Mouse (Mus musculus): ENCODE measurements around the gene Hsd17b1. TPM values are rescaled to one million over a fixed set of nuclear protein-coding genes. Genes with fewer than 3 reads are reported as not detected.

The Hsd17b1 gene
- total RNA-seq (2021) = 0.85 and 1.2 TPM in 2 replicates
- long read RNA-seq, experiment 1 = 0 reads
- long read RNA-seq, experiment 2 = 0 reads

DNA sequence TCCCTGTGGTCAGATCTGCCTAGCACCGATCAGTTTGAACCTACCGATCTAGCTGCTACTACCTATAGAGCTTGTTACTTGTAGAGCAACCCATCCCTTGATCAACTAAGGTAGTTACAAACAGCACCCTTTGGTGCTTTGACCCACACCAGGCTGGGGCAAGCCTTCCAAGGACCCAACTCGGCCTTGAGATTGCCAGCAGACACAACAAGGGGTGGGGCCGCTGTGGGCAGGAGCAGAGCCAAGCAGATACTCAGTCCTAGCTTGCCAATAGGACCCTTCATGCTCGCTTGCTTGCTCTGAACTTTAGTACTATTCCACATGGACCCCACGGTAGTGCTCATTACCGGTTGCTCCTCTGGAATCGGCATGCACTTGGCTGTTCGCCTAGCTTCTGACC, at the start of gene Hsd17b1:
TSS of gene Hsd17b1 (plus strand) at position 291 of the 400 bp plus-strand sequence.
- no peak for DNase-seq

DNA sequence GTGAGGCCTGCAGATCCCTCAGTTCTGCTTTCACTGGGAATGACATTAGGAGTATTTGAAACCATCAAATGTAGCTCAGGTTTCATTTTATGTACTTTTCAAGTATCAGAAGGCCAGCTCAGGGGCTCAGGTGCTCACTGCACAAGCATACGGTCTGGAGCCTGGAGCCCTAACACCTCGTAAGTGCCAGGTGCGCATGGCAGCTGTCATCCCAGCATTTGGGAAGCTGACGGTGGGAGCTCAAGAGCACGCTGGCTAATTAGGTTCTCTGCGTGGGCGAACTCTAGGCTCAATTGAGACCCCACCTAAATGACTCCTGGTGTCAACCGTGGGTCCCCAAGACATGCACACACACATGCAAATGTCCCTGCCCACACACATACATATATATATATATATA, 48.9 kb upstream of the Hsd17b1 start:
- no peak for DNase-seq

DNA sequence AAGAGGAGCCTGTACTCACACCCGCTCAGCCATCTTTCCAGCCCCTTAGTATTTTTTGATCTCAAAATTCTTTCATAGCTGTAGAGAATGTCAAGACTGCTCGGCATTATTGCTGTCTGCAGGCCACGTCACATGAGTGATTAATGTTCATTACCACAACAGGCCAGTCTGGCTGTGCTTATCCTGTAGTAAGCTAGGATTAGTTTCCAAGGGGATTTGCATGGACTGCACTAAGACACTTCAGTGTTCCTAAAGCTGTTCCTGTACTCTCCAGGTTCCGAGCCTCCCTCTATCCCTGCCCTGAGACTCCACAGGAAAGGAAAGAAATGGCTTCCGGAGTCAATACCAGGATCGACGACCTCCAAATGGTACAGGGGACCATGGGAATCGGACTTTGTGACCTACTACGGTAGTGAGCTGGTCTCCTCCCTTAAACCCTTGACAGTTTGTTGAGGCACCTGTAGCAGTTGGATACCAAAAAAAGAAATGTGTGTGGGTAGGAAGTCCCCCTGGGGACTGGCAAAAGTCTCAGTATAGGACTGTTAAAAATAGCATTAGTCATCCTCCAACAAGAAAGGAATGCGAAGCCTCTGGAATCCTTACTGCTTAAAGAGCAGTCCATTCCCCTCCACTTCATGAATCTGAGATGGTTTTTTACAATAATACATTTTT, 47.9 kb upstream of the Hsd17b1 start:
- DNase-seq = no peak

DNA sequence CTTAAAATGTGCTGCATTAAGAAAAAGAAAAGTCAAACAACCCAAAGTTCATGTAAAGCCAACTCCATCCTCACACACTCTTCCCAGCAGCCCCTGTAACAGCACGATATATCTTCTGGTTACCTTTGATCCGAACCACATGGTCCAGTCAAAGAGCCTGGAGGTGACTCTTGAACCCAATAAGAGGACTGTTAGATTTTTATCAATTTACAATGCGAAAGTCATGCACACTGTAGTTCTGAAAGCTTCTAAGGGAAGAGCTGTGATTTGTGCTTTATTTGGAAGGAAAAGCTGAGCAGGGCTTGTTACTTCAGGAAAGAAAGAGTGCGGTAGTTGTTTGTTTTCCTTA, 47.4 kb upstream of the Hsd17b1 start:
- no peak for DNase-seq

DNA sequence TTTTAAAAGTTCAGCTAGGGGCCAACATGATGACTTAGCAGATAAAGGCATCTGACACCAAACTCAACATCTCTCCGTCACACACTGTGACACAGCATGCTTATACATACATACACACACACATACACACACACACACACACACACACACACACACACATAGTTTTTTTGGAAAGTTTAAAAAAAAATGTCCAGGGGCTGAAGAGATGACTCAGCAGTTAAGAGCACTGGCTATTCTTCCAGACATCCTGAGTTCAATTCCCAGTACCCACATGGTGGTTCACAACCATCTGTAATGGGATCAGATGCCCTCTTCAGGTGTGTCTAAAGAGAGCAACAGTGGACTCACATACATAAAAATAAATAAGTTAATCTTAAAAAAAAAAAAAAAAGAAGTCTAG, 46.7 kb upstream of the Hsd17b1 start:
- DNase-seq = no peak

DNA sequence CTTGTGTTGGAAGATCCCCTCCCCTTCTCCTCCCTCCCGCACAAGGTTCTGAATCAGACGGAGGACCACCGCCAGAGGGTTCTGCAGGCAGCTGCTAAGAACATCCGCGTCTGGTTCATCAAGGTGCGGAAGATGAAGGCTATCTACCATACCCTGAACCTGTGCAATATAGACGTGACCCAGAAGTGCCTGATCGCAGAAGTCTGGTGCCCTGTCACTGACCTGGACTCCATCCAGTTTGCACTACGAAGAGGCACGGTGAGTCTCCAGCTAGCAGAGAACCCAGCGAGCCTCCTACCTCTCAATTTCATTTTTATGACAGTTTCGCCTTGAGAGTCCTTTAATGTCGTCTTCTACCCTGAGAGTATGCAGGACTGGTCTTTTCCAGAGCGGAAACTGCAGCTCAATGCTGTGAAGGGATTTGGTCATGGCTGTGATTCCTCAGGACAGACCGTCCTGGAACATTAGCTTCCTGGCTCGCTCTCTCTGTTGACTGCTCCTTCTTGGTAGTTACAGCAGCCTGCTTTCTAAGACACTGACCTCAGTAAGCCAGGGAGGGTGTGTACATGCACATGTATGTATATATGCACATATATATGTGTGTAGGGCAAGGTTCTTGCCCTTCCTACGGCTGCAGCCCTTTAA, 44.2 kb upstream of the Hsd17b1 start:
- peak; percentile 39 for DNase-seq

DNA sequence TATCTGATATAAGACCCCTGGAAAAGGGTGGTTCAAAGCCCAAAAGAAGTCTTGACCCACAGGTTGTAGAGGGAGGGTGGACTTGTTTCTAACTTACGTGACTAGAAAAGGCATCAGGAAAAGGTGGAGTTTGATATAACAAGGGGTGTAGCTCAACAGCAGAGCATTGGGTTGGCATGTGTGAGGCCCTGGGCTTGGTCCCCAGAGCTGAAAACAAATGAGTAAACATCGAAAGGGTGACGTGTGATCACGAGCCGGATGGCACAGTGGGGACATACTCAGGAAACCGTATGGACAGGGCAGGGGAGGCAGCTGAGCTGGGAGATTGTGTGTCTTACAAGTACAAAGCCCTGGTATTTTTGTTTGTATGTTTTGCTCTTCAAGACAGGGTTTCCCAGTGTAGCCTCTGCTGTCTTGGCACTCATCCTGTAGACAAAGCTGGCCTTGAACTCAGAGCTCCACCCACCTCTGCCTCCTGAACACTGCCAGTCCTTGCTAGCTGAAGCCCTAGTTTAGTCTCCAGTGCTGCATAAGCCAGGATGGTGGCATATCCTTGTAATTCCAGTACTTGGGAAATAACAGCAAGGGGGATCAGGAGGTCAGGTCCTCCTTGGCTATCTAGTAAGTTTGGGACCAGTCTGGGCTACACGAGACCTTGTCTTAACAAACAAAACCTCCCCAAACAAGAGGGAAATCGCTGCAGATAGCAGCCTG, 43.4 kb upstream of the Hsd17b1 start:
- peak; percentile 64 for DNase-seq

DNA sequence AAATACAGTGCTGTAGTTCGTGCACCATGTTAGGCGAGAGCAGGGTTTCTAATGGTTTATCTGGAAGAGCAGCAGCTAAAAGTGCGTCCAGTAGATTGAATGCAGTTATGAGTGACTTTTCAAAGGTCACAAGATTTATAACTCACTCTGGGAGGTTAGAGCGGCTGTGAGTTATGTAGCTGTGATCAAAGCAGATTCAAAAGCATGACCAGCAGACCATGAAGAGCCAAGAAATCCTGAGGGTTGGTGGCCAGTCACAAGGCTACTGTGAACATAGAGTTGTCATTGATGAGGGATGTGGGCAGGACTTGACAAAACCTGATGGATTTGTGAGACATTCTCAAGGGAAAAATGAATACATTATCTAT, 42.9 kb upstream of the Hsd17b1 start:
- DNase-seq = peak; percentile 63

DNA sequence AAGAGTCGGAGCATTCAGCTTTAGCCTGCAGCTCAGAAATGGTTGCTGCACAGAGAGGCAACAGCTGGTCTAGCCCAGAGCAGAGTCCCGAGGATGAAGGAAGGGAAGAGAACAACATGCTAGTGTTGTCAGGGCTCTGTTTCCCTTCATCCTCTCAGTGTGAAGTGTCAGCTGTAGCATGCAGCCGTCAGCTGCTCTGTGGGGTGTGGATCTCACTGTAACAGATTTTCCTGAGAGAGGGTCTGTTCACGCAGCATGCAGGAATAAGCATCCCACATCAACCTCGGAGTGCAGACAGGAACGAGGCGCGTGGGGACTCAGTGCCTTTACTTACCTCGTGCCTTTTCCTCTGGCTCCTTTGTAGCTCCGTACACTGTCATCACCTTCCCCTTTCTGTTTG, 40.4 kb upstream of the Hsd17b1 start:
- no peak for DNase-seq

DNA sequence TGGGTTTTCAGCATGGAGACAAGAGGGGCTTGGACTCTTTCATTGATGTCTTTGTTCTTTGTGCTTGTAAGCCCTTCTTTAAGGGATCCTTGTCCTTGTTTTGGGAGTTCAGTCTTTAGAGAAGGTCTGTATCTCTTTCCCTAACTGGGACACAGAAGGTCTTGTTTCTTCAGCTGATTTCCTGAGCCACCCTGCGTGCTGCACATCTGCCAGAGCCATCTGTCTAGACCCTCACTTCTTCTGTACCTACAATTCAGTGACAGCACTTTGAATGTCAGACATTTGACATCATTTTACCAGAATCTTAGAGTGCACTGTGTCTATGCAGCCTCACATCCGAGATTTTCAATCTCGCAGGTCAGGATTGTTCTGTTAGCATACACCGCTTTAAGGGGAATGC, 32.4 kb upstream of the Hsd17b1 start:
- no peak for DNase-seq

DNA sequence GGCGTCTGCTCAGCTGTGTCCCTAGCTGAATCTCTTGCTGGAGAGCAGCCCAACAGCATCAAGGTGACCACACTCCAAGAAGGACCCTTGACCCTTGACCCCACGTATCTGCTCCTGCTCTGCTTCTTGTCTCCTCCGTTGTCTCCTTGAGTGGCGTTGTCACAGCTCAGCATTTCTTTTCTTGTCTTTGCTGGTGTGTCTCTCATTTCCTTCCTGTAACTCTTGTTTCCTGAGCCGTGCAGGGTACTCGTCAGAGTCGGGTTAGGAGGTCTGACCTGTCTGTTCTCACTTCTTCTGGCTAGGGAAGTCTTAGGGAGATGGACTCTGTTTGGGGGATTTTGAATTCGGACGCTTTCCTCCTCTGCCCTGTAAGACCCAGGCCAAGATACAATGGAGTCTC, 31.8 kb upstream of the Hsd17b1 start:
- no peak for DNase-seq

DNA sequence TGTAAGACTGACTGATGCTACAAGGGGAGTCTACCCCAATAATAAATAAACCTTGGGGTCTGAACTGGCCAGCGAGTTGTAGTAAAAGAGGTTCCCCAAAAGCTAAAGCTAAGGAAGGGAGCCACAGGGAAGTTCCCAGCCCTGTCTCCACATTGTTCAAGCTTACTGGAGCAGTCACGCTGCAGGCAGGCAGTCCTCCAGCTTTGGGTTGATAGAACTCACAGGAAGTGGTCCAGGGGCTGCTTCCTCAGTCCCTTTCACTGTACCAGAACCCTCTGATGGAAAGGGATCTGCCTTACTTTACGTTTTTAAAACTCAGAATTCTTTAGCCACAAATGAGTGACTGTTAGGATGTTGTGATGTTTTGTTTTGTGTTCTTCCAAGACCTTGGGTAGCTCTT, 30.7 kb upstream of the Hsd17b1 start:
- DNase-seq = no peak

DNA sequence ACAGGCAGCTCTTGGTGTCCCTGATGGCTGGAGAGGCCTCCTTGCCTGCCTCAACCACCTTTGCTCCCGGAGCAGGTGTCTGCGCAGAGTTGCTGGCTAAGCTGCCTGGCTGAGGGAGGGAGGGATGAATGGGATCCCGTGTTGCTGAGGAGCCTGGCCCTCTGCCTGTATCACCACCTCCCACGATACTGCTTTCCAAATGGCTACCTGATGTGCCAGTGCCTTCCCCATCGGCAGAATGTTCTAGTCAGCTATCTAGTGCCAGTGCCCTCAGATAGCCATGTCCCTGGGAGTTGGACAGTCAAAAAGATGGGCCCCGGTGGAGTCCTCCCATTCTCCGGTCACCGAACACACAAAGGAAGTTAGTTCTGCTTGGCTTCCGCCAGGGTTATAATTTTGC, 27.9 kb upstream of the Hsd17b1 start:
- no peak for DNase-seq

DNA sequence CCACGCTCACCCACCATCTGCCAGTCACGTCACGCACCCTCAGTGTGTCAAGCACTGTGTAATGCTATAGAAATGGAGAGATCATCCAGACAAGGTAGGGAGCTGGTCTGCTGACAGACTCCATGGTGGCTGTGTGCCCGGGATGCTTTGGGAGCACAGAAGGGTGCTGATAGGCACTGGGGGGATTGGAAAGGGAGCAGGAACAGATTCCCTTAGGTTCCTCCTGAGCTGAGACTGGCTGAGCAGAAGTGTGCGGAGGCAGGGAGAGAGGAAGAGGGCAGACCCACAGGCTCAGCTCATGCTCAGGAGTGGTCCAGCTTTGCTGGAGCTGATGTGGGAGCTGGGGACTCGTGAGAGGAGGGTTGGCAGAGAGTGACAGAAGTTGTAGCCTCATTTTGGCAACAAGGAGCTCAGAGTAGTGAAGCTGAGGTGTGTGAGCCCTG, 27.1 kb upstream of the Hsd17b1 start:
- DNase-seq = no peak

DNA sequence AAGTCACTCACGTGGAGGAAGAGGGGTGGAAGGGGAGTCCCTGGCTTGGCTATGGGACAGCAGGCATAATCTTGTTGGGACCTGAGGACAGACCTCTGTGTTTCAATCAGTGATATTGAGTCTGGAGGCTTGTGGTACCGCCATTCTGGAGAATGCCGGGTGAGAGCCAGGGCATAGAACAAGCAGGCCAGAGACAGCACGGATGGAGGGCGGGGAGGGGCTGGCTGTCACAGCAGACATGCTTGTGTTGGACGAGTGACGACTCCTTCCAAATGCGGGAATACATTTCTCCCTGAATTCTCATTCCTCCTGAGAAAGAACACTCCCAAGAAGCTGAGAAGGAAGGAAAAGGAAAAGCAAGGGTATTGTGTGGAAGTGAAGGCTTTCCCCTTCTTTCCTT, 26.6 kb upstream of the Hsd17b1 start:
- no peak for DNase-seq

DNA sequence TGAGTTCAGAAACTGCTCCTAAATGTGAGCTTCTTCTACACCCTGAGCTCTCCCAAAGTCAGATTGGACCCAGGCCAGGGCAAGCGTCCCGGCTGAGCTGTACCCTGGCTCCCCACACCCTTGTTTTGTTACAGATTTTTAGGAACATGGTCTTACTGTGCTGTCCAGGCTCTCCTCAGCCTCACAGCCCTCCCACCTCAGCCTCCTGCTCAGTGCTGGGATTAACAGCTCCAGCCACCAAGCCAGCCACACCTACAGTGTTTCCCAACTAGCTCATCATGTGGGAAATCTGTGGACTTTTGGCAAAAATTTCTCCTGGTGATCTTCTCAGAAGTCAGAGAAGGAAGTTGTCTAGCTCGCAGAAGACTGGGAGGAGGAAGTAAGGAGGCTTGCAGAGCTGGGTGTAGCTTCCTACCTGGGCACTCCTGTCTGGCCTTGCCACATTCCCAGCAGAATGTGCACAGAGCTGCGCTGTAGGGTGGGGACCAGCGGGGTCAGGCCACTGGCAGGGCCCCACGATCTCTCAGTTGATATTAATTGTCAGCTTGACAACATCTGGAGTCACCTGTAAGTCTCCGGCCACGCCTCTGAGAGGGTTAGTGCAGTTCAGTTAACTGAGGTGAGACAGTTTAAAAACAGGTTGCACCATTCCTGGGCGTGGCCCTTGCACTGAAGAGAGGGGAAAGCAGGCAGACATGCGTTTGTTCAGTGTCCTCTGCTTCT, 25.3 kb upstream of the Hsd17b1 start:
- peak; percentile 43 for DNase-seq

DNA sequence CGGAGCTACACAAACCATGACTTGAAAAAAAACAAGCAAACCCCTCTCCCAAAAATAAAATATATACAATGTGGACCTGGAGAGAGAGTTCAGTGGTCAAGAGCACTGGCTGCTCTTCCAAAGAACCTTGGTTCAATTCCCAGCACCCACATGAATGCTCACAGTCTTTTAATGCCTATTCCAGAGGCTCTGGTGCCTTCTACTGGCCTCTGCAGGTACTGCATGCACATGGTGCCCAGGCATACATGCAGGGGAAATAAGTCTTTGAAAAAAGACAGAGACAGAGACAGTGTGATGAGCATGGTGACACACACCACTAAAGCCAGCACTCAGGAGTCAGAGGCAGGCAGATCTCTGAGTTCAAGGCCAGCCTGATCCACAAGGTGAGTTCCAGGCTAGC, 24.2 kb upstream of the Hsd17b1 start:
- DNase-seq = no peak

DNA sequence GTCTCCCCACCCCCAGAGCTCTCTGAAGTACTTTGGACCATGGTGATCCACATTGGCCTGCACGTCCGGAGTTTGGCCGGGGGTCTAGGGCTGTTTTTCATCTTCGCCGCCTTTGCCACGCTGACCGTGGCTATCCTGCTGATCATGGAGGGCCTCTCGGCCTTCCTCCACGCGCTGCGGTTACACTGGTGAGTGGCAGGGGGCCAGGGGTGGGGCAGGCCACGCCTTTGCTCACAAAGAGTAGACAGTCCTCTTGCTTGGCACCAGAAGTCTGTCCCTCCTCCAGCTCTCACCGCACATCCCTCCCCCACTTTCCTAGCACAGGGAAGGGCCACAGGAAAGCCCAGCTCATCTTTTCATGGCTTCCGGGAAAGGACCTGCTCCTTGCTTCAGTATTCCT, 22.8 kb upstream of the Hsd17b1 start:
- DNase-seq = no peak

DNA sequence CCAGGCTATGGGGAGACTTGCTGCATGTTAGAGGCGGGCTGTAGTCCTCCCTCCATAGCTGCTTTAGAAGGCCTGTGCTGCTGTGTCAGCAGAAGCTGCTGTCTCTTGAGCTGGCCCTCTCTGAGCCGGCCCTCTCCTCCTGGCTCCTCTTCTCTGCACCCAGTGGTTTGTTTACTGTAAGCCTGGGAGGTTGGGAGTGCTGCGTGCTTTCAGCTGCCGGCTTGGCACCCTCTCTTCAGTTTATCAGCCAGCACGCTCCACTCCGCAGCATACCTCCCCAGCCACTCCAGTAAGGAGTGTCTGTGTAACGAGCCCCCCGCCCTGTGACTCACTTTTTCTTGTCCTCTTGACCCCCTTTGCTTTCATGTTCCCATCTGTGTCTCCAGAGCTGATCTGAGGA, 21.3 kb upstream of the Hsd17b1 start:
- peak; percentile 43 for DNase-seq

DNA sequence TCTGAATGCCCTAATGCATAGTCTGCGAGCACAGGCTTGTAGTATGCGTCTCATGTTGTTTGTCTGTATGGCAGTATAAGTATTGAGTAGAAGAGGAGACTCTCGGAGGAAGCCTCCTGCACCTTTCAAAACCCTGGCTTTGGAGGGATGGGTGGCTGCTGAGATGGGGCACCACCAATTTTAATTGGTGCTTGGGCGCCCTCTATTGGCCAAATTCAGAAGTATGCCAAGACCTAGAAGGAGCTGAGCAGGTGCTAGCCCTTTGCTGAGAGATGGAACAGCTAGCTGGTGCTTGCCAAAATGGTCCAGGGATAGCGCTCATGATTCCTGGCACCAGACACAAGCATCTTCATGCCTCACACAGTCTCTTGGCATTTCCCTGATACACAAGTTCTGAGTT, 20.4 kb upstream of the Hsd17b1 start:
- peak; percentile 92 for DNase-seq

DNA sequence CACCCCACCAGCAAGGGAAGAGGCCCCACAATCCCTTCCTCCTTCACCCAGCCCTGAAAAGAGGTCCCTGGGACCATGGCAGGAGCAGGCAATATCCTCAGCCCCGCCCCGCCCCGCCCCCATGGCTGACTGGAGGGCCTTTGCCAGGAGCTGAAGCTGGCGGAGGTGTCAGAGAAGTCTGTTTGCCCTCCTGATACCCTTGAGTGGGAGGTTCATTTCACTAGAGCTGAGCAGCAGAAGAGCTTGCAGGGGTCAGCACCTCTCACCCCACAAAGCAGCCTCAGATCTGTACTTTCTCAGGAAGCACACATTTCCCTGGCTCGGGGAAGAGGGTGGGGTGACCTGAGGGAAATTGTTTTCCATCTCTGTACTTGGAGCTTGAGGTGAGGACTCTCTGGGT, 19.5 kb upstream of the Hsd17b1 start:
- DNase-seq = no peak

DNA sequence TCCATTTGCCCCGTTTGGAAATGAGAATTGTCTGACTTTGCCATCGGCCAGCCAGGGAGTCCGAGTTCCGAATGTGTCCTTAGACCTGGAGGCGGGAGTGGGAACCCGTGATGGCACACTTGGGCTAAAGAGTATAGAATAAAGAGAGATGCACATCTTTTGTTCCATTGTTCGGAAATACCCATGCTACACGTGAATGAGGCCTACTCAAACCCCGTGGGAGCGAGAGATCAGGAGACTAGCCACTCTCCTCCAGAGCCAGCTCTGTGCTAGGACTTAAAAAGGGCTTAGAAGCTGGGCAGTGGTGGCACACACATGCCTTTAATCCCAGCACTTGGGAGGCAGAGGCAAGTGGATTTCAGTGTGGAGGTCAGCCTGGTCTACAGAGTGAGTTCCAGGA, 18.7 kb upstream of the Hsd17b1 start:
- DNase-seq = no peak

DNA sequence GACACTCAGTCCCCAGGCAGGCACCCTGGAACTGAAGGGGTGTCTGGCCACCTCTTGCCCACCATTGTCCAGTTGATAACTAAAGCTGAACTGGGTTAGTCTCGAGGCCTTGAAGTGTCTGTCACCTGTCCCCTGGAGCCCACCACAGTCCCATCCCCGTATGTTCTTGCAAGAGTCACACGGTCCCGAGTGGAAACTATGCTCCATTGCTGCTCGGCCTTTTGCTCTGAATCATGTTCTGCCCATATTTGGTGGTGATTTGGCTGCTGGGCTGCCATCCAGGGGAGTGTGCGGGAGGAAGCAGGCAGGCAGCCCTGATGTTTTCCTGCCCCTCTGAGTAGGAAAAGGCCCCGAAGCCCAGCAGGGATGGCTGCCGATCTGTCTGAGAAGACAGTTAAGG, 18.1 kb upstream of the Hsd17b1 start:
- DNase-seq = peak; percentile 80
